Mouse (Mus musculus) urinary bladder, postnatal 14 days (tissue): ENCODE measurements around the gene Lzic.
A peak's percentile ranks its signal among the peaks of the same experiment; 100 is the strongest.
"Not testable (repeated sequence)": the region's sequence is repeated elsewhere in the genome, so short reads cannot be mapped to it uniquely, and the experiment has no call there.

ENCODE experiments used
- DNase-seq: peaks from one replicate; pipeline ENCODE4 v3.0.0; 2021; ENCODE audit warnings: low spot score

Gene Lzic

GRCm38 (mm10) chr4:149485053-149485824, at the start of gene Lzic, which contains the start of gene Nmnat1:
Gene Lzic, plus strand, starts transcription at chr4:149485229.
Gene Nmnat1, minus strand, starts transcription at chr4:149485202.
- peak; percentile 94 for DNase-seq

GRCm38 (mm10) chr4:149440576-149440975, 44.5 kb upstream of the Lzic start:
- no peak for DNase-seq

GRCm38 (mm10) chr4:149442436-149442835, 42.6 kb upstream of the Lzic start:
- no peak for DNase-seq

GRCm38 (mm10) chr4:149444465-149444864, 40.6 kb upstream of the Lzic start:
- DNase-seq = no peak

GRCm38 (mm10) chr4:149444964-149445701, 39.9 kb upstream of the Lzic start:
- peak; percentile 91 for DNase-seq

- DNase-seq = peak; percentile 42
These were observed 39.2 kb upstream of the Lzic start for GRCm38 (mm10) chr4:149445868-149446267.

GRCm38 (mm10) chr4:149446309-149446708, 38.7 kb upstream of the Lzic start:
- no peak for DNase-seq

- DNase-seq = no peak
These were observed 34.4 kb upstream of the Lzic start for GRCm38 (mm10) chr4:149450636-149451035.

- peak; percentile 56 for DNase-seq
These were observed 31.4 kb upstream of the Lzic start for GRCm38 (mm10) chr4:149453656-149454055.

- no peak for DNase-seq
These were observed 30.8 kb upstream of the Lzic start for GRCm38 (mm10) chr4:149454263-149454662.

GRCm38 (mm10) chr4:149454879-149455278, 30.1 kb upstream of the Lzic start, which contains the start of gene Rbp7:
Gene Rbp7, minus strand, starts transcription at chr4:149454978.
- no peak for DNase-seq

GRCm38 (mm10) chr4:149457163-149457562, 27.9 kb upstream of the Lzic start:
- not testable (repeated sequence) for DNase-seq

- DNase-seq = peak; percentile 64
These were observed 27.1 kb upstream of the Lzic start for GRCm38 (mm10) chr4:149457831-149458430.

- no peak for DNase-seq
These were observed 26.5 kb upstream of the Lzic start for GRCm38 (mm10) chr4:149458526-149458925.

GRCm38 (mm10) chr4:149459425-149459824, 25.6 kb upstream of the Lzic start:
- no peak for DNase-seq

- not testable (repeated sequence) for DNase-seq
These were observed 24.6 kb upstream of the Lzic start for GRCm38 (mm10) chr4:149460475-149460874.

- DNase-seq = no peak
These were observed 23.3 kb upstream of the Lzic start for GRCm38 (mm10) chr4:149461579-149462304.

GRCm38 (mm10) chr4:149462305-149462971, 22.6 kb upstream of the Lzic start:
- DNase-seq = no peak

GRCm38 (mm10) chr4:149463435-149463950, 21.5 kb upstream of the Lzic start:
- peak; percentile 40 for DNase-seq

- DNase-seq = no peak
These were observed 15.5 kb upstream of the Lzic start for GRCm38 (mm10) chr4:149469557-149469956.

- no peak for DNase-seq
These were observed 9.9 kb upstream of the Lzic start for GRCm38 (mm10) chr4:149475096-149475495.
